Mouse (Mus musculus) WW6 (cell line): ENCODE results near the gene Gpr143.
A peak's percentile ranks its signal among the peaks of the same experiment; 100 is the strongest.
"Not testable (repeated sequence)": the region's sequence is repeated elsewhere in the genome, so short reads cannot be mapped to it uniquely, and the experiment has no call there.

Experiments
- DNase-seq: peaks from one replicate; pipeline ENCODE4 v3.0.0-alpha.2; 2013; ENCODE audit warnings: low read depth, low spot score

Gpr143 gene

DNA sequence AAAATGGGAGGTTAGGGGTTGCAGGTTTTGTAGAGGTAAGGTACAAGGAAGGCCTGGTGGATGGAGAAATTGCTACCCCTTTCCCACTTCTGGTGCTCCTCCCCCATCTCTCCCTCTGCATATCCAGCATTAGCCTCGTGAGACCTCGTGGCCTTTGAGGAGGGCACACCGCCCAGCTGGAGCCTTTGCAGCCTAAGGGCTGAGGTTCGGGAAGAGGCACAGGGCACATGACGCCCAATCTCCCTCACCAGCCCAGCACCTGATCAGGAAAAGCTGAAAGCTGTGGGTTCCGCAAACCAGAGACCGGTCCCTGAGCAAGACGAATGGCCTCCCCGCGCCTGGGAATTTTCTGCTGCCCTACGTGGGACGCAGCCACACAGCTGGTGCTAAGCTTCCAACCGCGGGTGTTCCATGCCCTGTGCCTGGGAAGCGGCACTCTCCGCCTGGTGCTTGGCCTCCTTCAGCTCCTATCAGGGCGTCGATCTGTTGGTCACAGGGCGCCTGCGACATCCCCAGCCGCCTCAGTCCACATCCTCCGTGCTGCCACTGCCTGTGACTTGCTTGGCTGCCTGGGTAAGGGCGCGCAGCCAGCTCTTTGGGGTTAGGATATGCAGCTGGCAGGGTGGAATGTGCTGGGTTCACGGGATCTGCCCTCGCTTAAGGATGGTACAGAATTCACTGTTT, at the start of gene Gpr143:
Gene Gpr143 (plus strand): TSS at position 202 of the 684 bp plus-strand sequence.
- peak; percentile 4 for DNase-seq

DNA sequence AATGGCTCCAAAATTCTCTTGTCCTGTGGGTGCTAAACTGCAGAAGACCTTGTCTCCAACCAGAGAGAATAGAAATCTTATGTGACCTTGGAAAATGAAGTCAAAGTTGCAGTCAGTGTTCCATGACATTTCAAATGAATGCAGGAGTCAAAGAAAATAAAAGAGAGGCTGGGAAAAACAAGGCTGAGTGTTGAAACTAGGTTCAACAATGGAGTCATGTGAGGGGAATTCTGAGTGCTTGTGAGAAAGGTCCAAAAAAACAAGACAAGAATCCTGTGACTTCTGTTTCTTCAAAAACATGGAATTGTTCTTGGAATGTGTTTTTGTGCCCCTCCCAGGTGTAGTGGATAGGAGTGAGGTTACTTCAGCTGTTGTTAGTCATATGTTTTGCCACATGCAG, 46.4 kb upstream of the Gpr143 start:
- no peak for DNase-seq

DNA sequence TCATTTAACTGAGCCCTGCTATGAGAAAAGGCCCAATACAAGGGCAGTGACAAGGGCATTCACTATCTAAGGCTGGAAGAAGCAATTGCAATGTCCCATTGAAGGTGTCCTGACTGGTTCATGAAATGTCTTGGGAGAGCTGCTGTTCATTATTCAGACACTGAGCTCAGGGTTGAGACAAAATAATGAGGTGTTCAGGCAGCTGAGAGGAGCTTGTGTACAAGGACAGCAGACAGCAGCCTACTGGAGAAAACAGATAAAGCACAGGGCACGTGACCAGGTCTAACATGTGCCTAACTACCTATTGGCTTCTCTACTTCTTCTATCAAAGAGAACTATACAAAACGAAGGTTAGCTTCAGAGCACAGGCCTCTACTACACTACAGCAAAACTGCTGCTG, 43.5 kb upstream of the Gpr143 start:
- no peak for DNase-seq

DNA sequence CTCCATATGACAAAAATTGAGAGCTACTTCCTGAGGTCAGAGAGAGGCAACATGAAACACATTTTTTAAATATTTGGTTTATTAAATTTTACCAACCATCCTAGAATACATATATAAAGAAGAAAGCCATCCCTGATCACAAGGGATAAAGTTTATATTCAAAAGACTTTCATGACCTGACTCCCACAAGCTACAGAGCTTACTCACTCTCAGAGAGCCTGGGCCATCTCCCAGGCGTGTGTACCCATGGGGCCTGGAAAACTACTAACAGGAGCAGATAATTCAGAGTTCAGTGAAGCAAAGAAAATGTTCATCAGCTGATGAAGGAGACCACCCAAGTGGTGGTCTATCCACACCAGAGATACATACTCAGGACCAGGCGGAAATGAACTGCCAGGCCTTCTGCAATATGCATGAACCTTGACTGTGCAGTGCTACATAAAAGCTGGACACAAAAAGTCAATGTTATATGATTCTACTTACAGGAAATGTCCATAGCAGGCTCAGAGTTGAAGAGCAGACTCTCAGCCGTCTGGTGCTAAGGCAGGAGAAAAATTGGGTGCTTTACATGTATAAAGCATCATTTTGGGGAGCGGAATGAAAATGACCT, 42.9 kb upstream of the Gpr143 start:
- no peak for DNase-seq

DNA sequence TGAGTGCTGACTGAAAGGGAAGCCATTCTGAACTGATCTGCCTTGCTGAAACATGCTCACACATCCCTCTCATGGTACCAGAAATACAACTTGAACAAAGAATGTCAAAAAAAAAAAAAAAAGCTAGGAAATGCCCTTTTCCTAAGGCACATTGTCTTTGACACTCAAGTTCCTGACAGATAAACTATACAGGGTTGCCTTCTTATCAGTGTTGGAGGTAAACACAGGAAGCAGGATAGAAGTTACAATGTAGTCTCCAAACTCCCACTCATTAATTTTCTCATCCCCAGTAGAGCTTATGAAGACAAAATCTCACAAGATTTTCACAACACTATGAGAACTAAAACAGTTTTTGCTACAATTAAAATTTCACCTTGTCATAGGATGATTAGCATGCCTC, 38.1 kb upstream of the Gpr143 start:
- DNase-seq, result no peak

DNA sequence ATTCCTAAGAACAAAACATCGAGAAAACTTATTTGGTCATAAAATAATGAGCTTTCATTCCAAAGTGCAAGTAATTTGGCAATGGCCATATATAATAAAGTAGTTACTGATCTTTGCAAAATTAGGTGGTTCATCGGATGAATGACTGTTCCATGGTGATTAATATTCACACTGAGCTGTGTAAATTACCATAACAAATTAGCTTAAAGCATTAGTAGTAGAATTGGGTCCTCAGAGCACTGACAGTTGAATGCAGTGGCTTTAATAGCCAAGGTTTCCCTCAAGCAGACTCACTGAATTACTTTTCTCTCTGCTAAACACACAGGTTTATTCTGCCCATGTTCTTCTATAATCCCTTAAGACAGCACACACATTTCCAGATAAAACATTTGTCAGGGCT, 35.8 kb upstream of the Gpr143 start:
- DNase-seq, result no peak

DNA sequence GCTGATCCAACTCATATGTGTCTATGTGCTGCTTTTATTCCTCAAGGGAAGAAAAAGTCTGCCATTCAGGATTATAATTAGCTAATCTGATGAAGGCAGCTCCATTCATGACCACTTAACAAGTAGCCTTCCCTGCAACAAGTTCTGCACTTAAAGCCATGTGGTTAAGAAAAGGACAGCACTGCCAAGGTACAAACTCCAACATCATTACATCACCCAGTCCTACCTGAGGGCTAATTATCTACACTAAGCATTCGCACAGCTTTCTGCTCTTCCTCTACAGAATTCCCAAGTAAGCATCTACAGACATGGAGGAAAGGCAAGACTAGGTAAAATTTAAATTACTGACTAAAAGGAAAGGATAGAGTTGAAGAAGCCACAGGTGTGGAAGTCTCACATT, 25.9 kb upstream of the Gpr143 start:
- no peak for DNase-seq

DNA sequence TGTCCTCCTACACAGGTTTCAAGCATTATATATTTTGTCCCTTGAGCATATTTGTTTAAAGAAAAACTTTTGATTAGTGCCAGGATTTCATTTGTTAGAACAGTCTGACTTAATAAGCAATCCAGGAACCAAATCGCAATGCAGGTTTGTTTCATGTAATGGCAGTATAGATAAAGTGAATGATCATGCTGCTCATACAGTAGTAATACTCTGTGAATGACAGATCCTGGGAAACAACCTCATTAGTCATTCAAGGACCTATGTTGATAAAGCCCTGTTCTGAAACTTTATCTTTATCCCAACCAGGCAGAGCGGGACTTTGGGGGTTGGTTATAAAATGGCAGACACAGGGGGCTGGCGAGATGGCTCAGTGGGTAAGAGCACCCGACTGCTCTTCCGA, 25.4 kb upstream of the Gpr143 start:
- no peak for DNase-seq

DNA sequence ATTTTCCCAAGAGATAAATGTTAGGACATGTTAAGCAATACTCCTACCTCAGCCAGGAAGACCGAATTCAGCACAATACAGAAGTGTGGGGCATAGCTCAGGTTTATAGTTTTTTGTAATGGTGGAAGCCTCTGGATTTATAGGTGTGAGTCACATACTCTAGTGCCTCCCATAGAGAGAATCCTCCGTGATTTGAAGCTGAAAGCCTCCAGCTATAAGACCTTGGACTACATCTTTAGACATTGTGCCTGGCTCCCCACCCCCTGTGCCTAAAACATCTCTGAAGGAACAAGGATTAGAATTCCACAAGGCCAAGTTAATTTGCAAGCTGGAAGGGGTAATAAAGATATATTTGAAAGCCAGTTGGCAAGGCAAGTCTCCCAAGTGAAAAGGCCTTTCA, 19.3 kb upstream of the Gpr143 start:
- no peak for DNase-seq

DNA sequence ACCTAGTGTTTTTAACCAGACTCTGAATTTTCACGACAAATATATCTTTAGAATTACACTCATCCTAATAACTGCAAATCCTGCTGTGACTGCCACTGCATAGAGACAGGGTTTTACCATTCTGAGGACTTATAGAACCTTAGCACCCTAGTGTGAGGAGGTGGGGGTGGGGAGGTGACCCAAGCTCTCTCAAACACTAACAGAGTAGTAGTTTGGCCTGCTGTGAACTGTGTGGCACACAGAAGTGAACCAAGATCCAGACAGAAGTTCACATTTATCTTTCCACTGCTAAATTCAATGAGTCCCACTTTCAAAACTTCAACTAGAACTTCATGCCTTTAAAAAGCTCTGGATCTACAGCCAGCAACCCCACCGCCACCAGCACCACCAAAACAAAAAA, 18.9 kb upstream of the Gpr143 start:
- no peak for DNase-seq

DNA sequence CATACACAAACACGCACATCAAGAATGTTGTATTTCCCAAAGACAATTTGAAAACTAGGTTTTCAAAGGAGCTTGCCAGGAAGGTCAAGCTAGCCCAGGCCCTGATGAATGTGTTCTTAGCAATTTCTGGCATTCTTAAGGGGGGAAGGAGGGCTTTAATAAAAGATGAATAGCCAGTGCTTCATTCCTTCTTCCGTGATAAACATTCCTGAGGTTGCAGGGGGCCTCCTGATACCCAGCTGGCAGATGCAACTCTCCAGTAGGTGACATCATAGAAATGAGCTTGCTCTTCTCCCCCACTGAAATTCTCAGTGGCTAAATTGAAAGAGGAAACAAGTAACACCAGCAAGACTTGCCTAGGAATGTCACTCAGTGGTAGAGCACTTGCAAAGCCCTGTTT, 17.6 kb upstream of the Gpr143 start:
- DNase-seq, result no peak

DNA sequence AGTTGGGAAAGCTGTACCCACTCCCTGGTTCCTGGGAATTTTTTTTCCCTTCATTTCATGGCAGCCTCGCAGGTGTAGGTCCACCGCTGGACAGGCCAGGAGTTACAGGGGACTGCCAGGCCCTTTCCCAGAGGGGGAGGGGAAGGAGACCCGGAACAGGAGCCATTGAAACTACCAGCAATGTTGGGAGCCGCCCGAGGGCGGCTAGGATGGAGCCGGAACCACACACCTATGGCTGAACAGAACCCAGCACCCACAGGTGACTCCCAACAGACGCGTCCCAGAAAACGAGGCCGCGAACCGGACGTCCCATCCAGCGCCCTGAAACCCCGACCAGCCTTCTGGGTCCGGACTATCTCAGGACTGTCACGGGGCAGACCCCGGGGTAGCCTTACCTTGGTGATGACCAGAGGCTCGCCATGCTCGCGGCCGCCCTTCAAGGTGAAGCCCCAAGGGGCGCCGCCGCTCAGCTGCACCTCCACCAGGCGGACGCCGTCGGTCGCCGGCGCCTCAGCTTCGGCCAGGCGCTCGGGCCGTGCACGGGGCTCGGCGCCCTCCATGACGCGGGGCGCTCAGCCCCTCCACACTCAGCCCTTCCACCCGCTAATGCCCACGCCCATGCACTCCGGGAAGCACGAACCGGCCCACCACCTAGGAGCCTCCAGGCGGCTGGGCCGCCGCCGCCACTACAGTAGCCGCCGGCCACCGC, 12.7 kb upstream of the Gpr143 start, which contains the start of gene Shroom2:
Gene Shroom2 (minus strand): TSS at position 575 of the 709 bp plus-strand sequence.
- no peak for DNase-seq

DNA sequence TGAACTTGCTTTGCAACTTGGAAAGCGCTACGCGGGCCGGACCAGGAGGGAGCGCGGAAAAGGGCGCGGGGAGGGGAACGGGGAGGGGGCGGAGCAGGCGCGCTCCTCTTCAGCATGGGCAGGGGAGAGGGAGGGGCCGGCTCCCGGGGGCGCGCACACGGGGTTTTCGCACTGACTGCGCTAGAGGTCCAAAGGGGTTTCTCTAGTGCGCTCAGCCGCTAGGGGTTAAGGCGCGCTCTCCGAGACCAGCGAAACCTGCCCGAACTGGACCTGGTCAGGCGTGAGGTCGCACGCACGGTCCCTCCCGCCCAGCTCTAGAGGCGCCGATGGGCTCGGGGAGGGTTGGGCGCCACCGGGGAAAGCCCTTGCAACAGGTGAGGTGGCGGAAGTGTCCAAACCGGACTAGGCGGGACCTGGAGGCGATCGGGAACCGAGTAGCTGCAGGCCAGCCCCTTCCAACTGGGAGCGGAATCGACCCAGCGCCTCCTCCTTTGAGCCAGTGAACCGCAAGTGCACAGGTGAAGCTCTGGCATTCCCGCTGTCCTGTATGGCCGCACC, 12.0 kb upstream of the Gpr143 start:
- peak; percentile 50 for DNase-seq

DNA sequence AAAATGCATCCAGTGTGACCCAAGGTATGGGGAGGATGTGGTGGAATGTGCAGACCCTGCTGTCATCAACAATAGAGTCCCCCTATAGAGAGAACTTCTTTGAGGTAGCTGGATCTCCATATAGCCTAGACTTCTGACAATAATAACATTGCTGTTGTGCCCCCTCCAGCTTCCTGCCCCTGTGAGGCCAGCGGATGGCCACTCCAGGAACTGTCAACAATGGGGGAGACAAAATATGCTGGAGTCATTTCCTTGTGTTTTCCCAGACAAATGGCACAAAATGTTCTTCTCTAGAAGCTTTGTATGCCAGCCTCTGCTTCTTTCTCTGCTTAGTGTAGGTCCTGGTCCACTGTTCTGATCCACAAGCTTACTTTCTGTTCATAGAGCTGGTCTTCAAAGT, 6.4 kb downstream of the Gpr143 start:
- DNase-seq, result no peak

DNA sequence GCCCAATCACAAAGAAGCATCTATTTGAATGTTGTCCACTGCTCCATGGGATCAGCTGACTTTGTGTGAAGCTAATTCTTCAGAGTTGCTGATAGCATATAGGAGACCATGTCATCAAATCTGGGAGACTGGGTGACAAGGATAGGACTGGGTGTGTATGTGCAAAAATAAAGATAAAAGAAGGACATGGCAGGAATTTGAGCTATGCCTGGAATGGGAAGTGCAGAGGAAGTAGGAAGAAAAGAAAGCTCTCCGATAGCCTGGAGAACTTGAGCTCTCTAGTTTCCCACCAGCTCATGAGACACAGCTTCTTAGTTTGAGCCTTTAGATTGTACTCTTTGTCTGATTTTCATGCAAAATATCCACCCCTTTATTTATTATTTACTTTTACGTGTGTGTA, 6.9 kb downstream of the Gpr143 start:
- DNase-seq, result no peak

DNA sequence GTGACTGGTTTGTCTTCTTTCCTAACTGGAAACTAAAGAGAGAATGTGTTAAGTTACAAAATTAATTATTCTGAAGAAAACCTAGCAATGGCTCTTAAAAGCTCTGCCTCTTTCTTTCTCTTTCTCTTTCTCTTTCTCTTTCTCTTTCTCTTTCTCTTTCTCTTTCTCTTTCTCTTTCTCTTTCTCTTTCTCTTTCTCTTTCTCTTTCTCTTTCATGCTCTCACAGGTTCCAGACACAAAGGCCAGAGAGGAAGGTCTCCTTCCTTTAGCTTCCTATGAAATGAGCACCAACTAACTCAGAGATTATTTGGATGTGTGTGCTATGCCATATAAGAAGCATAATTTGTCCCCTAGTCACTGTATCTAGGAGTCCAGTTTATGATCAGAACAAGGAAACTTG, 23.6 kb downstream of the Gpr143 start:
- DNase-seq, result no peak

DNA sequence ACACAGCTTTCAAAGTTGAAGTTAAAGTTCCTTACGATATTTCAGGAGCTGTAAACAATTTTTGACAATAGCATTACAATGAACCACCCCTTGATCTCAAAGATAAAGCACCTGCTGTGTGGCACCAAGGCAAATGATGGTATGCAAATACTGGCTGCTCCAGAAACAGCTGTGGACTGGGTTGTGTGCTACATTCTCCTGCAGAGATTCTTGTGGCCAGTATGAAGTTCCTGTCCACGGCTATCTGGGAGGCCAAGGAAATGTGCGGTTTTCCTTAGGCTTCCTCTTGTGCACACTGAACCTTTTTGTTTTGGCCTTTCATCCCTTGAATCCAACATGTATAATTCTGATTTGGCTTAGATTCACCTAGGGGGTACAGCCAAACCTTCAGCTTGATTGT, 31.6 kb downstream of the Gpr143 start:
- DNase-seq, result no peak

DNA sequence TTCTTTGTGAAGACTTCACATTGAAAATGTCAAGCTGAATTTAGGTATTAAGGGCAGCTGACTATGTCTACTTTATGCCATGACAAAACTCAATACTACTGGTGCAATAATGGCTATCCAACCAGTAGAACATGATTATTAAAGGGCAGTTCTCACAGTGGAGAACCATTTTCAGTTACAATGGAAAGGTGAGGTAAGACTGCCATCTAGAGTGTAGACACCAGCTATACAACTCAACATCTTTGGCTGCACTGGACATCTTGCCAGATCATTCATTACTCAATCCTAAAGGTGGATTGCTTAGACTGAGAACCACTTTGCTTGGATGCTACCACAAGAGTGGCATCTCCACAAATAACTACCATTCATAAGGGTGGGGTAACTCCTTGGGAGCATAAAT, 37.3 kb downstream of the Gpr143 start:
- DNase-seq, result no peak

DNA sequence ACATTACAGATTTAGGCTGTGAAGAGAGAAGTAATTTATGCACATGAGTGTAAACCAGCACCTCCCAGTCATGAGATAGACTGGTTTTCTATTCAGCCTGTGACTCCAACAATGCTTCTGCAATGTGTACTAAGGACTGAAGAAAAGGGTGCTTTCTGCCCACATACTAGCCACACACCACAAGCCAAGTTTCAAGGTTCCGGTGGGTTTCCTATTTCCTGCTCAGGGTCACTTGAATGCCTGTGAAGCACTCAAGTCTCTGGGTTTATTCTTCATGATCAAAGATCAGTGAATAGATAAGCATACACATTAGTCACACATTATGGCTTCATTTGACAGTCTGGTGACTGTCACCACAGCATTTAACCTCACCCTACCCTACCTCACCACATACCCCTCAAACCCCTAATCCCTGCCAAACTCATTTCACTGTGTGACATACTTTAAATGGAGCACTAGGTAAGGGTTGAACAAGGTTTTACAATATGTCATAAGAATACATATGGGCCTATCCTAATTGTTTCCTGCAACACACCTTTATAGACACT, 49.4 kb downstream of the Gpr143 start:
- DNase-seq, result not testable (repeated sequence)

DNA sequence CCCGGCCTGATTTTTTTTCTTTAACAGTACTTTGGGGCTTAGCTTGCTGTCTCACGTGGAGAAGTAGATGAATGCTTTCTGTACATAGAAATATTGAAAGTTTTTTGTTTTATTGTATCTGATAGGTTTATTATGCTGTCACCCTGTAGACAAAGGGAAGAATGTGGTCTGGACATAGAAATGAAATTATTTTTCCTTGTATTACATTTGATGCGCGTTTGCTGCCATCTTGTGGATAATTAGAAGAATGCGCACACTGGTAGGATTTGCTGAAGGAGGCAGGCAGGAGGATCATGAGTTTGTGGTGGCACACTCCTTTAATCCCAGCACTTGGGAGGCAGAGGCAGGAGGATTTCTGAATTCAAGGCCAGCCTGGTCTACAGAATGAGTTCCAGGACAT, 53.2 kb downstream of the Gpr143 start:
- not testable (repeated sequence) for DNase-seq

DNA sequence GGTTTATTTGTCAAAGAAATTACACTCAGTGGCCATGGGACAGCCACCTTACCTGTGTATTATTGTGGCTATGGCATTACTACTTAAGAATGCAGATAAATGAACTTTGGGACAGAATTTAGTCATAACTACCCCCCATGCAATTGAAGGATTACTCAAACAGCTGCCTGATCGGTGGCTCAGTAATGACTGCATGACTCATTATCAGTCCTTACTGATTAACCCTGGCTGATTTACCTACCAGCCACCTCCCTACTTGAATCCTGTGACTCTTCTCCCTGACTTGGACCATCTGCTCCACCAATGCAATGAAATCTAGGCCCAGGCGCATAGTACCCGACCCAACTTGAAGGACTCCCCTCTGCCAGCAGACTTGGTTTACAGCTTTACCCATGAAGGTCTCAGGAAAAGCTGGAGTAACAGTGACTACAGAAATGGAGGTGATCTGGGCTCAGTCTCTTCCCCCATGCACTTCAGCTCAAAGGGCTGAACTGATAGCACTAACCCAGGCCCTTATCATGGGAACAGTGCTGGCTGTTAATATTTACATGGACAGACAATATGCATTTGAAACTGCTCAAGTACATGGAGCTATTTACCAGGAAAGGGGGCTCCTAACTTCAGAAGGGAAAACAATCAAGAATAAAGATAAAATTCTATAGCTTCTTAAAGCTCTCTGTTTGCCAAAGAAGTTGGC, 73.5 kb downstream of the Gpr143 start:
- DNase-seq, result no peak
